Comparison of ENCODE assay signal across 13 mouse cellular contexts in the genomic region with DNA sequence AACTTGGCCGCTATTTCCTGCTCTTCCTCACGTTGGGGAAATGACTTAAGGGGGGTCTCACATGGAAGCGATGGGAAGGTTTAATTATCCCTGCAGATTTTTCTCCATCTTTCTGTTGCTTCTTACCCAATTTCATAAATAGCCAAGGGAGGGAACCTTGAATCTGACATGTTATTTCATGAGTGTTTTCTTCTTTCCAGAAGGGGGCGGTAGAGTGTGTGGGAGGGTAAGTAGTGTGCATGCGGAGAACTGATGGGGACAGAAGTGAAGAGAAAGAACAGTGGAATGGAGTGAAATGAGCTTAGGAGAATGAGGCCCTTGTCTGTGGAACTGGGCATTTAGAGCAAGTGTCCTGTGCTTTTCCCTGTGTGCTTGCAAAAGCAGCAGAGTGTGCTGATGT. TPM values are rescaled to one million over a fixed set of nuclear protein-coding genes. Genes with fewer than 3 reads are reported as not detected.
DNase-seq lines count a peak whose midpoint lies in the region; ATAC-seq and TF ChIP-seq lines count a peak whose summit lies in the region.
"Had no signal": no experiment of that assay in that cellular context is flagged by ENCODE, and none has a peak within 500 bp of the region (broad histone marks: within the 10 kb centered on the region; RNA-seq: fewer than 3 reads in every experiment).

No protein-coding gene starts in this region.

- ATAC-seq in forebrain, postnatal 0 days: no peak
- ATAC-seq in forebrain, embryonic 13.5 days: no peak
- no peak for ATAC-seq in liver, embryonic 14.5 days (ENCODE audit: insufficient read depth)
- ATAC-seq in common myeloid progenitor, adult 5-6 weeks (replicated peaks; ENCODE audit: low read depth, poor library complexity, severe bottlenecking): peak; percentile 29; the same call in 1 of the 2 replicates
- ATAC-seq: activated CD4-positive, CD25-positive, alpha-beta regulatory T cell, adult 4 months had no signal

- H3K9ac ChIP-seq in forebrain, postnatal 0 days: no peak overlapping the region
- no peak overlapping the region for H3K9ac ChIP-seq in forebrain, embryonic 13.5 days
- H3K9ac ChIP-seq in liver, embryonic 14.5 days (replicated peaks): no peak overlapping the region
- no peak overlapping the region for H3K9ac ChIP-seq in CH12.LX (ENCODE audit: insufficient read depth, low read depth)
- H3K9ac ChIP-seq: limb, embryonic 15.5 days had no signal

- H3K79me2 ChIP-seq in CH12.LX (replicated peaks; ENCODE audit: control insufficient read depth, extremely low read depth, insufficient read depth, poor library complexity, severe bottlenecking): no peaks in the 10 kb centered on the region

- TF ChIP-seq POLR2A in CH12.LX (IDR thresholded peaks at IDR 0.05; ENCODE audit: low read depth, low read length): no peak

- H3K4me1 ChIP-seq in forebrain, postnatal 0 days (ENCODE audit: insufficient read depth): no peaks in the 10 kb centered on the region
- no peaks in the 10 kb centered on the region for H3K4me1 ChIP-seq in forebrain, embryonic 13.5 days
- peaks cover 0 to 10% of the 10 kb centered on the region in 2 experiments; a peak in 2 of 4 replicates for H3K4me1 ChIP-seq in liver, embryonic 14.5 days (replicated peaks; ENCODE audit: control insufficient read depth in 2 of 2, insufficient read depth in 2 of 2, low read length in 1 of 2)
- H3K4me1 ChIP-seq in CH12.LX (ENCODE audit: control insufficient read depth in 1 of 2, insufficient read depth in 2 of 2): no peaks in the 10 kb centered on the region
- H3K4me1 ChIP-seq: limb, embryonic 15.5 days had no signal

- no peak overlapping the region for H3K4me2 ChIP-seq in forebrain, postnatal 0 days (ENCODE audit: low read depth)
- no peak overlapping the region for H3K4me2 ChIP-seq in forebrain, embryonic 13.5 days
- H3K4me2 ChIP-seq in liver, embryonic 14.5 days (ENCODE audit: low read depth): no peak overlapping the region
- no peak overlapping the region for H3K4me2 ChIP-seq in CH12.LX (ENCODE audit: insufficient read depth, low read depth, poor library complexity, severe bottlenecking)
- H3K4me2 ChIP-seq: limb, embryonic 15.5 days had no signal

- H3K9me3 ChIP-seq in forebrain, postnatal 0 days (ENCODE audit: low read length): no peaks in the 10 kb centered on the region
- H3K9me3 ChIP-seq in forebrain, embryonic 13.5 days (replicated peaks): no peaks in the 10 kb centered on the region
- H3K9me3 ChIP-seq in liver, embryonic 14.5 days (ENCODE audit: control insufficient read depth, low read length): no peaks in the 10 kb centered on the region
- no peaks in the 10 kb centered on the region for H3K9me3 ChIP-seq in CH12.LX (replicated peaks; ENCODE audit: low read length)
- H3K9me3 ChIP-seq: limb, embryonic 15.5 days had no signal

- H3K27ac ChIP-seq in forebrain, postnatal 0 days (ENCODE audit: low read depth, low read length): no peak overlapping the region
- no peak overlapping the region for H3K27ac ChIP-seq in forebrain, embryonic 13.5 days
- H3K27ac ChIP-seq in liver, embryonic 14.5 days: no peak overlapping the region
- H3K27ac ChIP-seq in CH12.LX (ENCODE audit: insufficient read depth, low read depth): no peak overlapping the region
- H3K27ac ChIP-seq: limb, embryonic 15.5 days had no signal

- in situ Hi-C loops in CH12.LX (cut with MboI; ENCODE audit: low pct_ligation_motif_present, low pct_unique_long_range_greater_than_20kb, low sequenced_read_pairs): no loop called here

- no peak for TF ChIP-seq EP300 in liver, embryonic 14.5 days (IDR thresholded peaks at IDR 0.05; ENCODE audit: low read depth)
- TF ChIP-seq EP300 in CH12.LX (IDR thresholded peaks at IDR 0.05; ENCODE audit: low read length): no peak

- H3K36me3 ChIP-seq in forebrain, postnatal 0 days (ENCODE audit: insufficient read depth): peaks cover 70% of the 10 kb centered on the region
- peaks cover 94% of the 10 kb centered on the region for H3K36me3 ChIP-seq in forebrain, embryonic 13.5 days (ENCODE audit: poor library complexity, severe bottlenecking)
- H3K36me3 ChIP-seq in liver, embryonic 14.5 days (replicated peaks; ENCODE audit: control insufficient read depth, insufficient read depth, low read depth): peaks cover 6% of the 10 kb centered on the region
- peaks cover 6 to 81% of the 10 kb centered on the region in 2 experiments for H3K36me3 ChIP-seq in CH12.LX (replicated peaks in 1 of 2; ENCODE audit: control insufficient read depth in 1 of 2, insufficient read depth in 1 of 2, low read length in 1 of 2)

- TF ChIP-seq RAD21 in CH12.LX (IDR thresholded peaks at IDR 0.05; ENCODE audit: low read depth, low read length): peak; percentile 39

- H3K27me3 ChIP-seq in forebrain, postnatal 0 days (ENCODE audit: insufficient read depth, low read length): no peaks in the 10 kb centered on the region
- H3K27me3 ChIP-seq in forebrain, embryonic 13.5 days: no peaks in the 10 kb centered on the region
- H3K27me3 ChIP-seq in liver, embryonic 14.5 days (ENCODE audit: control insufficient read depth, insufficient read depth, low read length): no peaks in the 10 kb centered on the region
- H3K27me3 ChIP-seq in CH12.LX (replicated peaks): no peaks in the 10 kb centered on the region
- H3K27me3 ChIP-seq: limb, embryonic 15.5 days had no signal

- DNase-seq in forebrain, postnatal 0 days: no peak
- DNase-seq in liver, embryonic 14.5 days (ENCODE audit: low read depth in 3 of 3, low spot score in 3 of 3): no peak
- DNase-seq in liver (no peak), CH12.LX (ENCODE audit: extremely low read depth) (peak; percentile 22)
- DNase-seq in right cerebral cortex, postnatal 10 days (ENCODE audit: low spot score in 2 of 2): no peak
- DNase-seq in spleen, postnatal 36 days (ENCODE audit: low spot score in 2 of 2): no peak
- DNase-seq: cerebellum, postnatal 10 days; kidney, adult 8-10 months; lung, postnatal 4 days had no signal

- no peak overlapping the region for H3K4me3 ChIP-seq in forebrain, postnatal 0 days (ENCODE audit: low read depth, low read length)
- H3K4me3 ChIP-seq in forebrain, embryonic 13.5 days: no peak overlapping the region
- H3K4me3 ChIP-seq in liver, embryonic 14.5 days (ENCODE audit: insufficient read depth in 1 of 2, low read depth in 2 of 2, low read length in 2 of 2): no peak overlapping the region
- no peak overlapping the region for H3K4me3 ChIP-seq in CH12.LX (replicated peaks in 1 of 3; ENCODE audit: low read depth in 2 of 3, low read length in 2 of 3, poor library complexity in 1 of 3)
- H3K4me3 ChIP-seq: limb, embryonic 15.5 days had no signal

- WGBS in forebrain, postnatal 0 days: 71% methylated on average over 5 of the region's 5 CpGs
- 77% methylated on average over 5 of the region's 5 CpGs for WGBS in forebrain, embryonic 13.5 days
- WGBS in liver, embryonic 14.5 days (ENCODE audit: insufficient replicate concordance): 60% methylated on average over 5 of the region's 5 CpGs

- peak; percentile 28; the same call in 1 of the 2 replicates for TF ChIP-seq CTCF in forebrain, postnatal 0 days (IDR thresholded peaks at IDR 0.05; ENCODE audit: low read depth)
- TF ChIP-seq CTCF in liver, embryonic 14.5 days (IDR thresholded peaks at IDR 0.05; ENCODE audit: low read depth): peak; percentile 59
- peak in 1 of 2 experiments; percentile 57; a peak in 2 of 4 replicates for TF ChIP-seq CTCF in CH12.LX (conservative IDR thresholded peaks at IDR 0.05 in 1 of 2, IDR thresholded peaks at IDR 0.05 in 1 of 2; ENCODE audit: low read depth in 2 of 2, low read length in 2 of 2)

- dilution Hi-C loops in CH12.LX (cut with MboI; ENCODE audit: extremely low pct_ligation_motif_present, extremely low pct_unique_long_range_greater_than_20kb, low sequenced_read_pairs): no loop called here

RNA-seq across cellular contexts. Expression of gene Dek, which starts 27.2 kb away (rescaled TPM):
- 56.9 and 70.0 TPM in 2 replicates for total RNA-seq in forebrain, postnatal 0 days (2014; rRNA removed)
- polyA plus RNA-seq in forebrain, postnatal 0 days (2015; fragmentation: Nextera tagmentation; extraction: Ambion mirVana): 85.3 and 118 TPM in 2 replicates
- 336 and 341 TPM in 2 replicates for polyA plus RNA-seq in forebrain, embryonic 13.5 days (2015; fragmentation: Nextera tagmentation; extraction: Ambion mirVana)
- 102 and 167 TPM in 2 replicates for polyA plus RNA-seq in liver, embryonic 14.5 days (2012; rRNA removed)
- 330 and 359 TPM in 2 replicates for polyA plus RNA-seq in liver, embryonic 14.5 days (2014; fragmentation: Nextera tagmentation; extraction: Ambion mirVana)
- total RNA-seq in CH12.LX (2012; rRNA removed) (28.8 and 34.1 TPM in 2 replicates), CH12.LX (2014; rRNA removed) (196 and 230 TPM in 2 replicates)
- 228 and 232 TPM in 2 replicates for polyA plus RNA-seq in CH12.LX (2012; ENCODE audit: insufficient read length, low read depth)
- 700 and 820 TPM in 2 replicates for total RNA-seq in common myeloid progenitor, adult 5-6 weeks (2017)

RNA-seq across cellular contexts. Expression of gene Tpmt, which starts 34.3 kb away (rescaled TPM):
- total RNA-seq in forebrain, postnatal 0 days (2014; rRNA removed): 13.2 and 13.6 TPM in 2 replicates
- 8.6 and 11.1 TPM in 2 replicates for polyA plus RNA-seq in forebrain, postnatal 0 days (2015; fragmentation: Nextera tagmentation; extraction: Ambion mirVana)
- polyA plus RNA-seq in forebrain, embryonic 13.5 days (2015; fragmentation: Nextera tagmentation; extraction: Ambion mirVana): 29.5 and 30.6 TPM in 2 replicates
- 4.2 and 6.1 TPM in 2 replicates for polyA plus RNA-seq in liver, embryonic 14.5 days (2012; rRNA removed)
- polyA plus RNA-seq in liver, embryonic 14.5 days (2014; fragmentation: Nextera tagmentation; extraction: Ambion mirVana): 12.0 and 13.8 TPM in 2 replicates
- 1.2 and 1.6 TPM in 2 replicates for total RNA-seq in CH12.LX (2012; rRNA removed)
- total RNA-seq in CH12.LX (2014; rRNA removed): 2.5 and 3.6 TPM in 2 replicates
- 1.9 and 3.1 TPM in 2 replicates for polyA plus RNA-seq in CH12.LX (2012; ENCODE audit: insufficient read length, low read depth)
- total RNA-seq in common myeloid progenitor, adult 5-6 weeks (2017): 1.3 and 2.8 TPM in 2 replicates

RNA-seq across cellular contexts. Expression of gene Kdm1b, which starts 35.5 kb away (rescaled TPM):
- total RNA-seq in forebrain, postnatal 0 days (2014; rRNA removed): 27.2 and 28.9 TPM in 2 replicates
- 12.5 and 13.9 TPM in 2 replicates for polyA plus RNA-seq in forebrain, postnatal 0 days (2015; fragmentation: Nextera tagmentation; extraction: Ambion mirVana)
- 17.7 and 19.2 TPM in 2 replicates for polyA plus RNA-seq in forebrain, embryonic 13.5 days (2015; fragmentation: Nextera tagmentation; extraction: Ambion mirVana)
- polyA plus RNA-seq in liver, embryonic 14.5 days (2012; rRNA removed): 2.1 and 2.5 TPM in 2 replicates
- 2.8 and 3.5 TPM in 2 replicates for polyA plus RNA-seq in liver, embryonic 14.5 days (2014; fragmentation: Nextera tagmentation; extraction: Ambion mirVana)
- total RNA-seq in CH12.LX (2012; rRNA removed) (9.8 and 10.3 TPM in 2 replicates), CH12.LX (2014; rRNA removed) (17.5 and 20.3 TPM in 2 replicates)
- polyA plus RNA-seq in CH12.LX (2012; ENCODE audit: insufficient read length, low read depth): 11.1 and 12.3 TPM in 2 replicates
- total RNA-seq in common myeloid progenitor, adult 5-6 weeks (2017): 12.6 and 13.5 TPM in 2 replicates

RNA-seq across cellular contexts. Expression of gene Rnf144b, which starts 43.7 kb away (rescaled TPM):
- 2.3 and 4.0 TPM in 2 replicates for total RNA-seq in forebrain, postnatal 0 days (2014; rRNA removed)
- 1.3 and 1.5 TPM in 2 replicates for polyA plus RNA-seq in forebrain, postnatal 0 days (2015; fragmentation: Nextera tagmentation; extraction: Ambion mirVana)
- 0.19 and 0.33 TPM in 2 replicates for polyA plus RNA-seq in forebrain, embryonic 13.5 days (2015; fragmentation: Nextera tagmentation; extraction: Ambion mirVana)
- polyA plus RNA-seq in liver, embryonic 14.5 days (2012; rRNA removed): 1.4 and 1.6 TPM in 2 replicates
- 1.9 and 2.2 TPM in 2 replicates for polyA plus RNA-seq in liver, embryonic 14.5 days (2014; fragmentation: Nextera tagmentation; extraction: Ambion mirVana)
- total RNA-seq in CH12.LX (2012; rRNA removed) (not detected in 2 replicates), CH12.LX (2014; rRNA removed) (not detected in 2 replicates)
- polyA plus RNA-seq in CH12.LX (2012; ENCODE audit: insufficient read length, low read depth): not detected in 2 replicates
- total RNA-seq in common myeloid progenitor, adult 5-6 weeks (2017): 1.7 and 3.1 TPM in 2 replicates
